Mouse (Mus musculus): ENCODE data around the gene Usp21.

The Usp21 gene

DNA sequence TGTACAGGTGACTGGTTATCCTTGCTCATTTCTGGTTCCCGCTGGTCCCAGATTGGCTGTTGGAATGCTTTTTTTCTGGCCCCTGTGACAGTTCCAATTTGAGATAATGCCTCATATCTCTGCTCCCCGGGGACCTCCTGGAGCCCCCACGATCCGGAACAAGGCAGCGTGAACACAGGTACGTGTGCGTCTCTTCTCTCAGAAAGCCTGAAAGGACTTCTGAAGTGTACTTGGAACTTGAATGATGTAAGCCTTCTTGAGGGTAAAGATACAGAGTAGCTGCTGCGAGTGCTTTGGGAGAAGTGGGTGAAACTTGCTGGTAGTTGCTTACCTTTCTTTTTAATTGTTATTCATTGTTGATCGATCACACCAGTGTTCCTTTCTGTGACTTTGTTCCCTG, 16.6 kb downstream of the Usp21 start:
- in situ Hi-C loops (cut with MboI; ENCODE audit: low pct_unique_long_range_greater_than_20kb in 1 of 2, low sequenced_read_pairs in 2 of 2, unreplicated experiment in 1 of 2), result no loop called here

DNA sequence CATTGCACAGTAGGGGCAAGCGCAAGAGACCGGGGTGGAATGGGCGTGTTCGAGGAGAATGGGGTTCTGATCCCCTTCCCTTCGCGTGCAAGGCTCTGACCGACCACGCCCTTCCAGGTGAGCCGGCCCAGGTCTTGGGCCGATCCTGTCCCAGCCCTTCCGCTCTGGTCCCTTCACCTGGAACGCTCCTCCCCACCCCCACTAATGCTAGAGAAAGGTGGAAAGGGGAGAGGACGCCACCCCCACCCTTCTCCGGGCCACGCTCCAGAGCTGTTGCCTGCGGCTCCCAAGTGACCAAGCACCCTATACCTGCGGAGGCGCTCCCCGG, 17.3 kb downstream of the Usp21 start:
- in situ Hi-C loops (cut with MboI; ENCODE audit: low pct_unique_long_range_greater_than_20kb in 1 of 2, low sequenced_read_pairs in 2 of 2, unreplicated experiment in 1 of 2), result no loop called here

DNA sequence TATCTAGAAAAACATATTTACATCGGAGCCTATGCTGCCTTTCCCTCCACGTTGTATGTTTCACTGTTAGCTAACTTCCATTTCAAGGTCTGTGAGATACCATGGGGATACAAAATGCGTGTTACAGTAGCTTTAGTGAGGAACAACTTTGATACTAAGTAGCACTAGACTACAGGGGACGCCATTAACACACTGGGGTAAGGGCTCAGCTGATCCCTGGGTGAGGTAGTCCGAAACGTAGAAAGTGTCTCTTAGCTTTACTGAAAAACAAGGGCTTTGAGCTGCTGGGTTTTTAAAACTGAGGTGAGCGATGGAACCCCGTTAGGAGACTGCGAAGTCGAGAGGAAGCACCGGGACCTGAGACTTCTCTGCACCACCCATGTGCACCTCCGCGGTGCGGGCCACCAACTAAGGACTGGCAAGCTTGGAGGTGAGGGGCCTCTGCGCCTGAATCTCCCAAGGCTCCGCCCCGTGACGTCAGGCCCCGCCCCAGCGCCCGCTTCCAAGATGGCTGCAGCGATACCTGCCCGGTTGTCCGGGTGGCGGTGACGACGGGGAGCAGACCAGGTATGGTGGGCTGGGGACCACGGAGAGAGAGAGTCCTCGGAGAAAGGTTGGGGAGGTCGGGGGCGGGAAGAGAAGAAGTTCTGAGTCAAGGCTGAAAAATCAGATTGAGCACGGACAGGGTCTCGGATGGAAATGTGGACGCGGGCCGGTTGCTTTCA, 17.8 kb downstream of the Usp21 start, which contains the start of gene B4galt3:
B4galt3 (plus strand) TSS at position 481 of the 725 bp plus-strand sequence.
- in situ Hi-C loops (cut with MboI; ENCODE audit: low pct_unique_long_range_greater_than_20kb in 1 of 2, low sequenced_read_pairs in 2 of 2, unreplicated experiment in 1 of 2), result no loop called here

DNA sequence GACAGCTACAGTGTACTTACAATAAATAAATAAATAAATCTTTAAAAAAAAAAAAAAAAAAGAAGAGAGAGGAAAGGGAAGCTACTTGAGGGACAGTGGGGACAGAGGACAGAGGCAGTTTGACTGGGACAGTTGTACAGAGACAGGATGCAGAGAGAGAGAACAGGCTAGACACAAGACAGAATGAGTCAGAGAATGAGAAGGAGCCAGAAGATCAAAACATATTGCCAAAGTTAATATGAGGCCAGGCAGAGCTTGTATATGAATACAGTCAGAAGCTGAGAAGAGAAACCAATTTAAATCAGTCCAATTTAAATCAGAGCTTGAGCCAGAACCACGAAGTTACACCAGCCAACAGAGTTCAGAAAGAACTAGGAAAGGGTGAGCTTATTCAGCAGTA, 19.4 kb downstream of the Usp21 start:
- in situ Hi-C loops (cut with MboI; ENCODE audit: low pct_unique_long_range_greater_than_20kb in 1 of 2, low sequenced_read_pairs in 2 of 2, unreplicated experiment in 1 of 2), result no loop called here

DNA sequence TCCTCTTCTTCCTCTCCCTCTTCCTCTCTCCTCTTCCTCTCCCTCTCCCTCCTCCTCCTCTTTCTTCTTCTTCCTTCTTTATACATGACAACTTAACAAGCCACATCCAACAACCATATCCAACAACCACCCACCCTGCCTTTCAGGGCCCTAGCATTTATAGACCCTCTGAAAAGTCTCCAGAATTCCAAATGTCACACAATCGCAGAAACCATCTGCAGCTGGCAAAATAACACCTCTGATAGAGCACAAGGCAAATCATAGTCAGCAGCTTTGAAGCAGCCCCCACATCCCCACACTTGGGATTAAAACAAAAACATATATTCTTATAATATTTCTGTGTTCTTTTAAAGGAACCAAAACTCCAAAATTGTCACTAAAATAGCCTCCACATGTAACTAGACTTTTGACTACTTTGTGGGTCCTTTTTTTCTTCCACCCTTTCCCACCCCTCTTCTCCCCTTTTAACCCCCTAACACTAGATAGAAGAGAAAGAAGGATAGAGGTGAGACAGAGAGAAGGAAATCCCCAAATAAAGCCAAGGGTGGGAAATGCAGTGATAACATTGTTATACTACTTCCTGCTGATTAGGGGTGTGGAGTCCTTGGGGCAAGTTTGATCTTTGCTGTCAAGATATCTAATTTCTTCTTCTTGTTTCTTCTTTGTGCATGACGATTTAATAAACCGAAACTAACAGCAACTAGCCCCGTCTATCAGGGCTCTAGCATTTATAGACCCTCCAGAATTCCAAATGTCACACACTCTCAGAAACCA, 21.6 kb downstream of the Usp21 start:
- in situ Hi-C loops (cut with MboI; ENCODE audit: low pct_unique_long_range_greater_than_20kb in 1 of 2, low sequenced_read_pairs in 2 of 2, unreplicated experiment in 1 of 2), result no loop called here

DNA sequence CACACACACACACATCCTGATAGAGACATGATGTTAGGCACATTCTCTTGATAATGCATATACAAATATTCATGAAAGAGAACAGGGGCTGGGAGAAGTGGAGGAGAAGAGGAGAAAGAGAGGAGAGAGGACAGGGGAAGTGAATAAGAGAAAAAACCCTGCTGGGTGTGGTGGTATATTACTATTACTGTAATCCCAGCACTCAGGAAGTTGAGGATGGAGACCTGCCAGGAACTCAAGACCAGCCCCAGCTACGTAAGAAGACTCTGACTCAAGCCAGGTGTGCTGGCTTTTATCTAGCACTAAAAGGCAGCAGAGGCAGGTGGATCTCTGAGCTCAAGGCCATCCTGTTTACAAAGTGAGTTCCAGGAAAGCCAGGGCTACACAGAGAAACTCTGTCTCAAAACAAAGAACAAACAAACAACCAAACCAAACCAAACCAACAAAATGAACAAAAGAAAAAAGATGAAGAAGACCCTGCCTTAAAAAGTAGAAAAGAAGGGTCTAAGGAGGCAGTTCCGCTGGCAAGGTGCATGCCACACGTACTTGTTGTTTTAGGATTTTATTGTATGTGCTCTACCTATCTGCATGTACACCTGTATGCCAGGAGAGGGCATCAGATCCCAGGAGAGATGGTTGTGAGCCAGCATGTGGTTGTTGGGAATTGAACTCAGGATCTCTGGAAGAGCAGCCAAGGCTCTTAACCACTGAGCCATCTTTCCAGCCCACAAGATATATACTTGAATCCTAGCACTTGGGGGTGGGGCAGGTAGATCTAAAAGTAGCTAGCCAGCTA, 23.9 kb downstream of the Usp21 start:
- in situ Hi-C loops (cut with MboI; ENCODE audit: low pct_unique_long_range_greater_than_20kb in 1 of 2, low sequenced_read_pairs in 2 of 2, unreplicated experiment in 1 of 2), result no loop called here

DNA sequence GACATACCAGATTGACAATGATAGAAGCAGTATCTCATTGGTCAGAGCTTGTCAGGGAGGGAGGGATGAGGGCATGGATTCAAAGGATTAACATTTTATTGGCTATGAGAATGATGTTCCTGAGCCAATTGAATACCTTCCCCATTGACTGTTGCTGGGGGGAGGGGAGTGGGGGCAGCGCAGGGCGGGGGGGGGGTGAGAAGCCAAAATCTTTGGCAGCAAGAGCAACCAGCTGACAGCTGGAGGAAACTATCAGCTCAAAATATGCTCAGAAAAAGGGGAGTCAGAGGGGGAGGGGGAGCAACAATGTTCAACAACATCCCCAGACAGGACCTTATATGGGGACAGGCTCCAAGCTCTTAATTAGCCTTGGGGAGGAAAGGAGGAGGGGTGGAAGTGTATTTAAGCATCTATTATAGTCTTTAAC, 24.6 kb downstream of the Usp21 start:
- in situ Hi-C loops (cut with MboI; ENCODE audit: low pct_unique_long_range_greater_than_20kb in 1 of 2, low sequenced_read_pairs in 2 of 2, unreplicated experiment in 1 of 2), result no loop called here

DNA sequence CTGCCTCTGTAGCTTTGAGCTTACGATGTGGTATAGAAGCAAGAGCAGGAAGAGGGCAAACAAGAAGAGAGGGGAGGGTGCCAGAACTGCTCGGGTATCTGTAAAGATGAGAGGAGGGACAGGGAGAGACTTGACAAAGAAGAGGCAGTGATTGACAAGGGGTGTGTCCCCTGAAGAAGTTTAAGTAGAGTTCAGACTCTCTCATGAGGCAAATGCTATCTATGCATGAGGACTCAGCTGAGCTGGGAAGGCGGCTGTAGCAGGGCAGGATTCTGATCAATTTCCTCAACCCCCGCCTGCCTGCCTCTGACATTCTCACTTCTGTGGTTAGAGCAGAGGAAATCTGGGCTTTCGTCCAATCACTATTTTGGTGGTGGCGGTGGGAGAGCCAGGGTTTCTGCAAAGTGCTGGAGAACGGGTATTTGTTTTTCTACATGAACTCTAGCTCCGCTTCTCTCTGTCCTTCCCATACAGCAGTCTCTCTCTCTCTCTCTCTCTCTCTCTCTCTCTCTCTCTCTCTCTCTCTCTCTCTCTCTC, 25.1 kb downstream of the Usp21 start:
- in situ Hi-C loops (cut with MboI; ENCODE audit: low pct_unique_long_range_greater_than_20kb in 1 of 2, low sequenced_read_pairs in 2 of 2, unreplicated experiment in 1 of 2), result no loop called here

DNA sequence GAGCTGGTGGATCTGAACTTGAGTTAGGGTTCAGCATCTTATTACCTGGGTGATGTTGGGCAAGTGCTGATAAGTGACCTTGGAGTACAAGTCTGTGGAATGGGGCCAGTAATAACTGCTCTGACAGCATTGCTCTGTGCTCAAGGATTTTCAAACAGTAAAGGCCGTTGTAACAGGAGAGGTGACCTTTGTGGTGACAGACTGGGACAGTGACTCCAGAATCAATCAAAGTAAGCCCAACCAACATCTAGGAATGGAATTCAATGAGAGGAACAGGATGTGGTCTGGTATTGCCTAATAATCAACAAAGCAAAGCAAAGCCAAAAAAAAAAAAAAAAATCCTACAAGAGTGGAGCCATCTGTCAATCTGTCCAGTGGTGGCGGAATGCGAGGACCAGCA, 27.5 kb downstream of the Usp21 start:
- in situ Hi-C loops (cut with MboI; ENCODE audit: low pct_unique_long_range_greater_than_20kb in 1 of 2, low sequenced_read_pairs in 2 of 2, unreplicated experiment in 1 of 2), result no loop called here

DNA sequence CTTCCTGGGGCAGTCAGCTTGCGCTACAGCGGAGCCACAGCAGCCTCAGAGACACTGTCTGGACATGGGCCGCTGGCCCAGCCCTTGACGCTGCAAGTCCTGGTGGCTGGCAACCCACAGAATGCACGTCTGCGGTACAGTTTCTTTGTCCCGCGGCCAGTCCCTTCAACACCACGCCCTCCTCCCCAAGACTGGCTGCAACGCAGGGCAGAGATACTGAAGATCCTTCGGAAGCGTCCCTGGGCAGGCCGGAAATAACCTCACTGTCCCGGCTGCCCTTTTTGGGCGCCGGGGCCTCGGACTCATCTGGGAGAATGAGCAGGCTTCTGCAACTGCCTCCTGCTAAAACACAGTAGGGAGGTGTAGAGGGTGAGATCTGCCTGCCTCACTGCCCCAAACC, 28.9 kb downstream of the Usp21 start:
- in situ Hi-C loops (cut with MboI; ENCODE audit: low pct_unique_long_range_greater_than_20kb in 1 of 2, low sequenced_read_pairs in 2 of 2, unreplicated experiment in 1 of 2), result no loop called here

DNA sequence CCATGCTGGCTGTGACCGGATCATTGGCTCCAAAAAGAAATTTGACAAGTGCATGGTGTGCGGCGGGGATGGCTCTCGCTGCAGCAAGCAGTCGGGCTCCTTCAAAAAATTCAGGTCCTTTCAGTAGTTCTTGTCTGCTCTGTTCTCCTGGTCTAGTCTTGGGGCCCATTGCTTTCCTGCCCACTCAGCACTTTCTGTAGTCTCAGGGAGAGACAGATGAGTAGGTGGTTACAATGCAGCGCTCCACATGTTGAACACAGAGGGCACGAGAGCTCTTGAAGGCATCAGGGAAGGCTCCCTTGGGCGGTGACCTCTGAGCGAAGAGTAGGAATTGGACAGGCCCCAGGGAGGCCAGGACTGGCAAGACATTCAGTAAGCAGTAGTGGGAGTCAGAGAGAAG, 30.0 kb downstream of the Usp21 start:
- in situ Hi-C loops (cut with MboI; ENCODE audit: low pct_unique_long_range_greater_than_20kb in 1 of 2, low sequenced_read_pairs in 2 of 2, unreplicated experiment in 1 of 2), result no loop called here

DNA sequence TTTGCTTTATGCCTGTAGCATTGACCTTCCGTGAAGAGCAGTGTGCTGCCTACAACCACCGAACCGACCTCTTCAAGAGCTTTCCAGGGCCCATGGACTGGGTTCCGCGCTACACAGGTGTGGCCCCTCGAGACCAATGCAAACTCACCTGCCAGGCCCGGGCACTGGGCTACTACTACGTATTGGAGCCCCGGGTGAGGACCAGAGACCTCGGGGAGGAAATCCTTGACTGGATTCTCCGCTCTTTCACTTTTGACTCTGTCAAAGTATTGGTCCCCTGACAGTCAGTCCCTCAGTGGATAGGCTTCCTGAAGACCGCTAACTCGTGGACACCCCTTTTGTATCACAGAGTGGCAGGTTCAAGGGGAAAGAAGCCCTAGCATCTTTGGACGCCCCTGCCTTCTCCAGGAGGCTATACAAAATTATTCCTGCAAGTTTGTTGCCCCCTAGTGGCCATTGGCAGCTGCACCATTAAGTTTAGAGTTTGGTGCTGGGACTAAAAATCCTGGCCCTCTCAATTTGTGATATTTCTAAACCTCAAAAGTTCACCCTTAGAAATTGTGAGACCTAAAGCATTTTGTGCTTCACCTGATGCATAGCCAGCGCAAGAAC, 30.7 kb downstream of the Usp21 start:
- in situ Hi-C loops (cut with MboI; ENCODE audit: low pct_unique_long_range_greater_than_20kb in 1 of 2, low sequenced_read_pairs in 2 of 2, unreplicated experiment in 1 of 2), result no loop called here

DNA sequence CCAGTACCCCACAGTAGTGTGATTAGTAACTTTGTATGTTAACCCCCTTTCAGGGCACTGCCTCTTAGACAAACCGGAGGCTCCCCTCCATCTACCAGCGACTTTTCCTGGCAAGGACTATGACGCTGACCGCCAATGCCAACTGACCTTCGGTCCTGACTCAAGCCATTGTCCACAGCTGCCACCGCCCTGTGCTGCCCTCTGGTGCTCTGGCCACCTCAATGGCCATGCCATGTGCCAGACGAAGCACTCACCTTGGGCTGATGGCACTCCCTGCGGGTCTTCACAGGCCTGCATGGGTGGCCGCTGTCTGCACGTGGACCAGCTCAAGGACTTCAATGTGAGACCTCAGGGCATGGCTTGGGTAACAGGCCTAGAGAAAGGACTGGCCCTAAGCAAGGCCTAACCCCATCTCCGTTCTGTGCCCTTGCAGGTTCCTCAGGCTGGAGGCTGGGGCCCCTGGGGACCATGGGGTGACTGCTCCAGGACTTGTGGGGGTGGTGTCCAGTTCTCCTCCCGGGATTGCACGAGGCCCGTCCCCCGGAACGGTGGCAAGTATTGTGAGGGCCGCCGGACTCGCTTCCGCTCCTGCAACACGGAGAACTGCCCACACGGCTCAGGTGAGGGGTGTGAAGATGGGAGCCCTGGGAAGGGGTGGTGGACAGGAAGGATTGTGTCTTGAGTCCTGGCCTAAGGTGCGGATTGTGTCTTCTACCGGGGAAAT, 31.5 kb downstream of the Usp21 start:
- in situ Hi-C loops (cut with MboI; ENCODE audit: low pct_unique_long_range_greater_than_20kb in 1 of 2, low sequenced_read_pairs in 2 of 2, unreplicated experiment in 1 of 2), result no loop called here

DNA sequence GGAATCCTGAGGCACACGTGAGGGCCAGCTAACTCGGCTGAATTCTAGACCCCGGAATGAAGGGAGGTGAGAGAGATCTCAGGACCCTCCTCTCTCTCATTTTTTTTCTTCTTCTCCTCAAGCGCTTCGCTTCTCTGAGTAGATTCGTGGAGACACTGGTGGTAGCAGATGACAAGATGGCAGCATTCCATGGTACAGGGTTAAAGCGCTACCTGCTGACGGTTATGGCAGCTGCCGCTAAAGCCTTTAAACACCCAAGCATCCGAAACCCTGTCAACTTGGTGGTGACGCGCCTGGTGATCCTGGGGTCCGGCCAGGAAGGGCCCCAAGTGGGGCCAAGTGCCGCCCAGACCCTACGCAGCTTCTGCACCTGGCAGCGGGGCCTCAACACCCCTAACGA, 35.4 kb downstream of the Usp21 start:
- in situ Hi-C loops (cut with MboI; ENCODE audit: low pct_unique_long_range_greater_than_20kb in 1 of 2, low sequenced_read_pairs in 2 of 2, unreplicated experiment in 1 of 2), result no loop called here

DNA sequence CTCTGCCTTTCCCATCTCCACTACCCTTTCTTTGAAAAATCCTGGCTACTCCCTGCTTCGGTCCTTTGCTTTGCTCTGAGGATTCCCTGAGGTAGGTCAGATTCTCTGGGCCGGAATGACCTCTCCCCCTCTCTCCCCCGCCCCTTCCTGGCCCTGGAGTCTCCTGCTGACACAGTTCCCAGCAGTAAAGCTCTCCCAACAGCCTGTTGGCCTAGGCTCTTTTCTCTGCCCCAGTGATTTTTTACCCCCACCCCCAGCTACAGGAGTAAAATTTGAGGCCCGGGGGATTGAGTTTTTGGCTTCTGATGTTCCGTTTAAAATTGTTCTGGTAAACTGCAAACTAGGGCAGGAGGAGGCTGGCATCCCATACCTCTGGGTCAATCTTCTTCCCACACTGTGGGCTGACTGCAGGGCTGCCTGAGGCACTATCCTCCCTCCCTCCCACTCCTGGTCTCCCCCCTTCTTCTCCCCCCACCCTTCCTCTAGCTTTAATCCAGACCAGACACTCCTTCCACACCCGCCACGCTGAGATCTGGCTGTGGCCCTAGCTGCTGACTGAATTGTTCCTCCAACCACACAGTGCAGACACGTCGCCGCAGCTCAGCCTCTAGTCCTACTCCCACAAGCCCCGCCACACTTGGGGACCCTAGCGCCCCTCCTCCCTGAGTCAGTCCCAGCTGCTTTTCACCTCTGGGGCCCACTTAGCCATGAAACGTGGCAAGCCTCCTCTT, 36.0 kb downstream of the Usp21 start:
- in situ Hi-C loops (cut with MboI; ENCODE audit: low pct_unique_long_range_greater_than_20kb in 1 of 2, low sequenced_read_pairs in 2 of 2, unreplicated experiment in 1 of 2), result no loop called here

DNA sequence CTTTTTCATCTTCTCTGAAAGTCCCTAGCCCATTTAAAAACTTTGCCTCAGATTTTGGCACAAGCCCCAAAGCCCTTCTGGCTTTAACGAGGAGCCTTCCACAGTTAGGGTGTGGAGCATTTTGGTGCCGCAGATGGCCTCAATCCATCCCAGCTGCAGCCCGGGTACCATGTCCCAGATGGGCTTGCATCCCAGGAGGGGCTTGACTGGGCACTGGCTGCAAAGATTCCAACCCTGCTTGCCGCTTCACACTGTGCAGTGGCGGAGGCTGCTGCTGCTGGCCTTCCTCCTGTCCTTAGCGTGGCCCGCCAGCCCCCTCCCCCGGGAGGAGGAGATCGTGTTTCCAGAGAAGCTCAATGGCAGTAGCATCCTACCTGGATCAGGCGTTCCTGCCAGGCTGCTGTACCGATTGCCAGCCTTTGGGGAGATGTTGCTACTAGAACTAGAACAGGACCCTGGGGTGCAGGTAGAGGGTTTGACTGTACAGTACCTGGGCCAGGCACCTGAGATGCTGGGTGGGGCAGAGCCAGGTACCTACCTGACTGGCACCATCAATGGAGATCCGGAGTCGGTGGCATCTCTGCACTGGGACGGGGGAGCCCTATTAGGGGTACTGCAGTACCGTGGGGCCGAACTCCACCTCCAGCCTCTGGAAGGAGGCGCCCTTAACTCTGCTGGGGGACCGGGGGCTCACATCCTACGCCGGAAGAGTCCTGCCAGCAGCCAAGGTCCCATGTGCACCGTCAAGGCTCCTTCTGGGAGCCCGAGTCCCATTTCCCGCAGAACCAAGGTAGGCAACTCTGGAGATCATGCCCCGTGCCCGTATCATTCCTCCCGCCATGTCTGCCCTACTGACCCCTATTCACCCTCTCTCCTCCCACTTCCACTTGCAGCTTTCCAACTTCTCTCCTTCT, 36.9 kb downstream of the Usp21 start, which contains the start of gene Ndufs2:
Ndufs2 (minus strand) TSS at position 709 of the 914 bp plus-strand sequence.
- in situ Hi-C loops (cut with MboI; ENCODE audit: low pct_unique_long_range_greater_than_20kb in 1 of 2, low sequenced_read_pairs in 2 of 2, unreplicated experiment in 1 of 2), result no loop called here

All from mouse embryonic stem cell (cell line).